Mouse (Mus musculus): Measurements from ENCODE around the gene Dapk2. TPM values are rescaled to one million over a fixed set of nuclear protein-coding genes. Genes with fewer than 3 reads are reported as not detected.
A peak's percentile ranks its signal among the peaks of the same experiment; 100 is the strongest.

Dapk2 gene
- polyA plus RNA-seq, 1 experiment from 2014 or later, result 5.3 TPM

DNA sequence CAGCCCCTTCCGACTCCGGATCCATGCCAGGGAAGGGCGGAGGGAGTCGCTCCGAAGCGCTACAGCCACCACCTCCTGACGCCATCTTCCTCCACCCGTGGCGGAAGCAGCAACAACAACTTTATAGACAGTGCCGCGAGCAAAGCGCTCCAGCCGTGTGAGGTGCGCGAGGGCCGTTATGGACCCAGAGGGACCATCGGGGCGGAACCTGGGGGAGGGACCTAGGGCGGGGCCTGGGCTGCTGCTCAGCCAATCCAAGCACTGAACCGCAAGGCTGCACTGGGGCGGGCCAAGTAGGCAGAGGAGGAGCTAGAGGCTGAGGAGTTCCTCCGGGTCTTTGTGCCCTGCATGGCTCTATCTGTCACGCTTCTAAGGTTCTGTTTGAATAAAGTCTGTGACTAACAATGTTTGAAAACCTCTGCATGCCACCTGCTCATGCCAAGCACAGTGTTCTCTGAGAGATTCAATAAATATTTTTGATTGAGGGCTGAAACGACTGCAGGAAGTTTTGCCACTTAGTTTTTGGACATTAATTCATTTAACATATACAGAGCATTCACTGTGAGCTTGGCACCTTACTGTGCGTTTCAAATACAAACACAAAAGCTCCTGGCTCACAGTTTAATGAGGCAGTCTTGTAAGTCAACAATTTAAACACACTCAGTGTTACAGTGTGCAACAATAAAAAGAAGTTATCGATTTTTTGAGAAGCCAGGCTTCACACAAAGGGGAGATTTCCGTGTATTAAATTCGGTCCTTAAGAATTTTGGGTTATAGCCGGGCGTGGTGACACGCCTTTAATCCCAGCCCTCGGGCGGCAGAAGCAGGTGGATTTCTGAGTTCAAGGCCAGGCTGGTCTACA, 33.1 kb upstream of the Dapk2 start:
- Histone ChIP-seq H3K4me1 (peaks cover 44% of the 10 kb centered on the region), H3K9me3 (no peaks in the 10 kb centered on the region), H3K4me3 (peak overlapping the region; percentile 86), H3K27me3 (replicated peaks; ENCODE audit: low read depth, poor library complexity, severe bottlenecking) (no peaks in the 10 kb centered on the region), H3K36me3 (replicated peaks) (peaks cover 10% of the 10 kb centered on the region), H3K27ac (replicated peaks) (peak overlapping the region; percentile 92)
- WGBS, result 19% methylated on average over 33 of the region's 33 CpGs
- DNase-seq (ENCODE audit: low spot score), result peak; percentile 99

DNA sequence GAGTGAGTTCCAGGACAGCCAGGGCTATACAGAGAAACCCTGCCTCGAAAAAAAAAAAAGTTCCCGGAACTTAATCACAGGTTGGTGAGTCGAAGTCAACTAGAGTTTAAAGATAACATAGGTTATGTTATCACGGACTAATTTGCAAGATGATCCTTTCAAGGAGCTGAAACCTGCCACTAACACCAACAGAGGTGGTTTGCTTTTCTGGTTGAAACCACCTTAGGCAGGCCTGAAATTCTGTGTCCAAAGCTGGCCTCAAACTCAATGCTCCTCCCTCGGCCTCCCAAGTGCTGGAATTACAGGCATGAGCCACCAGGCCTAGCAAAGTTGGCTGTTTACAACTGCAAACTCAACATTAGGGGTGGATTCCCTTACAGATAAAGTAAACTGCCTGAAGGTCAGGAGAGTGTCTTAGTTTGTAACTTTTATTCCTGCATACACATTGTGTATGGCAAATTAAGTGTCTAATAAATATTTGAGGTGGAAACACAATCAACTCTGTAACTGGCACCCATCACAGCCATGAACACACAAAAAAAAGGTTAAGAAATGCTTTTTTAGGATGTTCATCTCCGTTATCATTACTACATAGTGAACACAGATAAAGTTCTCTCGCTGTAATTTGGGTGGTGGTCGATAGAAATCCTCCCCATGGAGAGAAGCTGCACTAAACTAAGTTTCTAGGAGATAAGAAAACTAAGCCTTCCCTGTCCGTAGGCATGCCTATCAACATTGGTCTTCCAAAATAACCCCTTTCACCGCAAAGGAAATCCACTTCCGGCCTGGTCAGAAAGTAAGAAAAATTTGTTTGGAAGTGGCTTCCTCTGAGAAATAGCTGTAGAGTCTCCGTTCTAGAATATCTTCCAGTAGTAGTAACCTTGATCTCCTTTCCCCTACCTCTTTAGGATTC, 32.2 kb upstream of the Dapk2 start:
- no peaks in the 10 kb centered on the region for H3K9me3 ChIP-seq
- WGBS, result 58% methylated on average over 12 of the region's 12 CpGs
- H3K36me3 ChIP-seq (replicated peaks), result peaks cover 17% of the 10 kb centered on the region
- peak overlapping the region; percentile 92 for H3K27ac ChIP-seq (replicated peaks)
- H3K4me1 ChIP-seq, result peaks cover 44% of the 10 kb centered on the region
- no peak for DNase-seq (ENCODE audit: low spot score)
- H3K4me3 ChIP-seq, result peak overlapping the region; percentile 86
- no peaks in the 10 kb centered on the region for H3K27me3 ChIP-seq (replicated peaks; ENCODE audit: low read depth, poor library complexity, severe bottlenecking)

DNA sequence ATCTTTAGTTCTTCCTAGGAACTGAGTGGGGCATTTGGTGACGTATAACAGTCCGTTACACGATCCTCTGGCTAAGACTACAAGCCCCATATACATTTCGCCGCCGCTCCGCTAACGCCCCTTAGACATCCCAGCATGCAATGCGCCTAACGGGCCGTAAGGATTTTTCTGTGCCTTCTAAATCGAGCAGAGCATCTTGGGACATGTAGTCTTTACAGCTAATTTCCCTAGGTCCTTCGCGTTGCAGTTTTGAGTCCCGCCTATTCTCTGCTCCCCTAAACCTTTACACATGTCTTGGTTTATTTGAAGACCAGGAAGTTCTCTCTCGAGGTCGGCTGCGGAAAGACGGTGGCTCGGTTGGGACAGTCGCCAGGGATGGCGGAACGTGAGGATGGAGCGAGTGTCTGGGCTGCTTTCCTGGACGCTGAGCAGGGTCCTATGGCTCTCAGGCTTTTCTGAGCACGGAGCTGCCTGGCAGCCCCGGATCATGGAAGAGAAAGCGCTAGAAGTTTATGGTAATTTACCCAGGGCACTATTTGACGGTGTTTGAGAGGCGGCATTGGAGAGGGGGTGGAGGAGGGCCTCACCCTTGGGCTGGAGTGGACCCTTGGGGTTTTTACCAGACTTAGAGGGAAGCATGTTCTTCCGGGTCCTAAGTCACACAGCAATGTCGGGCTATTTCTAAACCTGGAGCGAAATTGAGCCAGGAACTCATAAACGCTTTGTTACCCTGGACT, 31.4 kb upstream of the Dapk2 start, which contains the start of the genes Snx1 and Ciao2a:
Gene Snx1, minus strand, starts transcription at position 132 of the 737 bp plus-strand sequence.
Gene Ciao2a, plus strand, starts transcription at position 156 of the 737 bp plus-strand sequence.
- peaks cover 44% of the 10 kb centered on the region for H3K4me1 ChIP-seq
- H3K27me3 ChIP-seq (replicated peaks; ENCODE audit: low read depth, poor library complexity, severe bottlenecking), result no peaks in the 10 kb centered on the region
- H3K4me3 ChIP-seq, result peak within 1 kb of the TSS; percentile 86
- peak; percentile 91 for DNase-seq (ENCODE audit: low spot score)
- no peaks in the 10 kb centered on the region for H3K9me3 ChIP-seq
- peak within 1 kb of the TSS; percentile 92 for H3K27ac ChIP-seq (replicated peaks)
- peaks cover 17% of the 10 kb centered on the region for H3K36me3 ChIP-seq (replicated peaks)
- WGBS, result 2% methylated on average over 34 of the region's 34 CpGs

DNA sequence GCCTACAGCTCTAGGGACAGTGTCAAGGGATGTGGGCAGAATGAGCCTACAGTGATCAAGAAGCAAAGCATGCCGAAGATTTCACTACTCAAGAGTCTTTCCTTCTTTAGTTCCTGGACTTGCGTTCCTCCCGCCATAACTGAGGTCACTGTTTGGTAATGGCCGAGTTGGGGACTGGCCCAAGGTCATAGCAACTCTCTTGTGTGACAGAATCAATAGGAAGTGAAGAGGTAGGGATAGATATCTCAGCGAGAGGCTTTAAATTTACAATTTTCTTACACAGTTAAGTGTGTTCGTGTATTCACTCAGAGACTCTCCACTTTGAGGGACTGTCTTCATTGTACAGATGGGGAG, 30.9 kb upstream of the Dapk2 start:
- peak; percentile 16 for DNase-seq (ENCODE audit: low spot score)
- peak overlapping the region; percentile 92 for H3K27ac ChIP-seq (replicated peaks)
- 54% methylated on average over 6 of the region's 6 CpGs for WGBS
- no peaks in the 10 kb centered on the region for H3K9me3 ChIP-seq
- H3K4me1 ChIP-seq, result peaks cover 44% of the 10 kb centered on the region
- peak overlapping the region; percentile 86 for H3K4me3 ChIP-seq
- peaks cover 18% of the 10 kb centered on the region for H3K36me3 ChIP-seq (replicated peaks)
- H3K27me3 ChIP-seq (replicated peaks; ENCODE audit: low read depth, poor library complexity, severe bottlenecking), result no peaks in the 10 kb centered on the region

DNA sequence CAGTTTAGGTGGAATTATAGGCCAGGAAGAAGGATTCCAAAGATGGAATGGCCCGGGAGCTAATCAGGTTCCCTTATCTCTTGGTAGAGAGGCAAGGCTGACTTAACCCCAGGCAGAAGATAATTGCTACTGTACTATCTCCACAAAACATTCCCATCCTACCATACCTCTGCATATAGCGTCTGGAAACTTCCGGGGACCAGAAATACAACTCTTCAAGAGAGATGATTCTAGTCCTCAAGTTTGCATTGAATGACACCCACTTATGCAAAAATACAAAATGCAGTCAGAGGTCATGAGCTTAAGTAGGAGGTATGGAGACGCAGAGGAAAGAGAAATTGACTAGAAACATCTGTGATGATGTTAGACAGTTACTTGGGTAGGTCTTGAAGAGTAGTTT, 30.1 kb upstream of the Dapk2 start:
- Histone ChIP-seq H3K27ac (replicated peaks) (no peak overlapping the region), H3K9me3 (no peaks in the 10 kb centered on the region)

DNA sequence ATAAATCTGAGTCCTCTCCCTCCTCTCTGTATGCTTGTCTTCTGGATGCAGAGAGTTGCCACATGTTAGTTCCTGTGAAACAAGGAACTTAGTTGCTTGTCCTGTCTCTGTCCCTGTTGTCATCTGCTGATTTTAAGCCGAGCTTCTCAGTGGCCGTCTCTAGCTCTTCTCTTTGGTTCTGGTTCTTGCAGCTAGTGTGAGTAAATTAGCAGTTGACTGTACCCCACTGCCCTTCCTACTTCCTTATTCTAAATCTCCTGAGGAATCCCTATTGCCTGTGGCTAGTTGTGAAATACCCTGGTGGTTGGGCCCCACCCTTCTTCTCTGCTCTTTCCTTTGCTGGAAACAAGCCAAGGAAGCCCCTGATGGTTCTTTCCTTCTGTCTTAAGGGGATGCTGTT, 26.6 kb upstream of the Dapk2 start:
- DNase-seq (ENCODE audit: low spot score), result no peak
- H3K4me3 ChIP-seq, result no peak overlapping the region
- H3K27ac ChIP-seq (replicated peaks), result no peak overlapping the region
- H3K9me3 ChIP-seq, result no peaks in the 10 kb centered on the region
- peaks cover 16% of the 10 kb centered on the region for H3K4me1 ChIP-seq
- H3K27me3 ChIP-seq (replicated peaks; ENCODE audit: low read depth, poor library complexity, severe bottlenecking), result no peaks in the 10 kb centered on the region
- WGBS, result 95% methylated on average over 2 of the region's 2 CpGs
- H3K36me3 ChIP-seq (replicated peaks), result peaks cover 54% of the 10 kb centered on the region

More for the DNA sequence above, 30.1 kb upstream of the Dapk2 start:
- WGBS, result 92% methylated on average over 4 of the region's 4 CpGs
- Histone ChIP-seq H3K27me3 (replicated peaks; ENCODE audit: low read depth, poor library complexity, severe bottlenecking) (no peaks in the 10 kb centered on the region), H3K36me3 (replicated peaks) (peaks cover 20% of the 10 kb centered on the region), H3K4me3 (peak overlapping the region; percentile 86), H3K4me1 (peaks cover 43% of the 10 kb centered on the region)
- no peak for DNase-seq (ENCODE audit: low spot score)

DNA sequence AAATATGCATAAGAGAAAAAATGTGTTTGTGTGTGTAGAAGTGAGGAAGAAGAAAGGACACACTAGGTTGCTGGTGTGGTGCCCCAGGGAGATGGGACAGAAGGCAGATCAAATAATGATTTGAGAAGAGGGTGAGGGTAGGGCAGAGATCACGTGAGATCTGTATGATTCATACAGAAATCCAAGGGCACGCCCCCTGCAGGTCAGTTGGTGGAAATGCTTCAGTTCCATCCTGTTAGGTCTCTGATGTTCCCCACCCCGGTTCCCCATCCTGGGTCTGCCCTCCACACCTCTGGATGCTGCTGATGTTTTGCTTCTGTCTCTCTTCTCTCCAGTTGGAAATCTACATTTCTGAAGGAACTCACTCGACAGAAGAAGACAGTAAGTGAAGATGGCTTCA, 22.1 kb upstream of the Dapk2 start:
- Histone ChIP-seq H3K27ac (replicated peaks) (no peak overlapping the region), H3K9me3 (no peaks in the 10 kb centered on the region), H3K36me3 (replicated peaks) (peaks cover 90% of the 10 kb centered on the region), H3K27me3 (replicated peaks; ENCODE audit: low read depth, poor library complexity, severe bottlenecking) (no peaks in the 10 kb centered on the region), H3K4me3 (no peak overlapping the region), H3K4me1 (no peaks in the 10 kb centered on the region)
- WGBS, result 51% methylated on average over 4 of the region's 4 CpGs
- DNase-seq (ENCODE audit: low spot score), result no peak

DNA sequence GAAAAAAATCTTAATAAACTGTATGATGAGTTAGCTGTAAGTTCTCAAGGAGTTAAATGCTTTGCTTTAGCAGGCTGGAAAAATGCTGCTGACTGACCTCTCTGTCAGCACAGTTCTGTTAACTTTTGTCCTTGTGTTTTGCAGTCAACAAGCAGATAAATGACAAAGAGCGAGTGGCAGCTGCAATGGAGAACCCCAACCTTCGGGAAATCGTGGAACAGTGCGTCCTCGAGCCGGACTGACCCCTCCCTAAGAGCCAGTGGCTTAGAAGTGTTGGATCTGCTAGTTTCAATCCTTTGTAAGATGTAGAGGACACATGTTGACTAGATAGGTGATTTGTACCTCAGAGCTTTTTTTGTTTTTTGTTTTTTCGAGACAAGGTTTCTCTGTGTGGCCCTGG, 19.8 kb upstream of the Dapk2 start:
- WGBS, result 95% methylated on average over 7 of the region's 7 CpGs
- Histone ChIP-seq H3K27ac (replicated peaks) (no peak overlapping the region), H3K4me1 (no peaks in the 10 kb centered on the region), H3K4me3 (no peak overlapping the region), H3K36me3 (replicated peaks) (peaks cover 77% of the 10 kb centered on the region), H3K9me3 (no peaks in the 10 kb centered on the region), H3K27me3 (replicated peaks; ENCODE audit: low read depth, poor library complexity, severe bottlenecking) (no peaks in the 10 kb centered on the region)
- DNase-seq (ENCODE audit: low spot score), result no peak

DNA sequence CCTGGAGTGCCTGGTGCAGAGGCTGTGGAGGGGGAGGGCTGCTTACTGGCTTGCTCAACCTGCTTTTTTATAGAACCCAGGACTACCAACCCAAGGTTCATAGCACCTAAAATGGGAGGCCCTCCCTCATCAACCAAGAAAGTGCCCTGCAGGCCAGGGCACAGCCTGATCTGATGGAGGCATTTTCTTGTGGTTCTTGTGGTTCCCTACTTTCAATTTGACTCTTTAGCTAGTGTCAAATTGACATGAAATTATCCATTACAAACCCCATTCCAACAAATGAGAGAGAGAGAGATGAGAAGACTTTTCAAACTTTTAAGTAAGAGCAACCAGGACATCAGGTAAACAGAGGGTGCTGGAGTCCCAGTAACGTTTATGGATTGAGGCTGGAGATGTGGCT, 15.8 kb upstream of the Dapk2 start:
- Histone ChIP-seq H3K27ac (replicated peaks) (no peak overlapping the region), H3K9me3 (no peaks in the 10 kb centered on the region), H3K36me3 (replicated peaks) (peaks cover 39% of the 10 kb centered on the region), H3K27me3 (replicated peaks; ENCODE audit: low read depth, poor library complexity, severe bottlenecking) (no peaks in the 10 kb centered on the region), H3K4me1 (no peaks in the 10 kb centered on the region), H3K4me3 (no peak overlapping the region)
- no peak for DNase-seq (ENCODE audit: low spot score)
- WGBS, result 90% methylated on average over 1 of the region's 1 CpGs

DNA sequence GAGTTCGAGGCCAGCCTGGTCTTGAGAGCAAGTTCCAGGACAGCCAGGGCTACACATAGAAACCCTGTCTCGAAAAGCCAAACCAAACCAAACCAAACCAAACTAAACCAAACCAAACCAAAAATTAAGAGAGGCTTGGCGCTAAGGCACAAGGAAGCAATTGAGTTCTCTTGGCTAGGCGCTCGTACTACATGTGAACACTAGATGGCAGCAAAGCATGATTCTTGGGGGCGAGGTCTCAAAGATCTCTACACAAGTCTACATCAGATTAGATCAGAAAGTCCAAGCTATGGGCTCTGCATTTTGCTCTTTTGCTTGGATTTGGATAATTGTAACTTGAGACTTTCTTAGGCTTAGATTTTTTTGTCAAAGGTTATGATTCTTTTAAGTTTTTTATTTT, 13.8 kb upstream of the Dapk2 start:
- H3K36me3 ChIP-seq (replicated peaks), result peaks cover 19% of the 10 kb centered on the region
- H3K9me3 ChIP-seq, result no peaks in the 10 kb centered on the region
- DNase-seq (ENCODE audit: low spot score), result peak; percentile 74
- H3K4me3 ChIP-seq, result no peak overlapping the region
- no peaks in the 10 kb centered on the region for H3K27me3 ChIP-seq (replicated peaks; ENCODE audit: low read depth, poor library complexity, severe bottlenecking)
- WGBS, result 8% methylated on average over 6 of the region's 6 CpGs
- no peaks in the 10 kb centered on the region for H3K4me1 ChIP-seq
- H3K27ac ChIP-seq (replicated peaks), result no peak overlapping the region

DNA sequence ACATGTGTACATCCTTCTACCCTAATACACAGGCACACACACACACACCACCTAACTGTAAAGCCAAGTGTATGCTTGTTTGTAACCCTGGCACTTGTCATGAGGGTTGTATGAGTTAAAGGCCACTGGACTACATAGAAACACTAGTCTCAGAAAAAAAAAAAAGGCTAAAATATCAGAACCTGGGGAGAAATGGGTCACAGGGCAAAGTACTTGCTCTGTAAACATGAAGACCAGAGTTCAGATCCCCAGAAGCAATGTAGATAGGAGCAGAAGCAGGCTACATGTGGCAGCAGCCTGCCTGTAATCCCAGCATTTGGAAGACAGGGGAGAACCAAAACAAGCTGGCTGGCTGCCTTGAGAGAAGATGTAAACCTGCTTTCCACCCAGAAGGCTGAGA, 11.9 kb upstream of the Dapk2 start:
- 0 out of 2 replicates have a peak, but pooled peaks cover 7% of the 10 kb centered on the region for H3K27me3 ChIP-seq (replicated peaks; ENCODE audit: low read depth, poor library complexity, severe bottlenecking)
- H3K4me1 ChIP-seq, result no peaks in the 10 kb centered on the region
- no peak for DNase-seq (ENCODE audit: low spot score)
- H3K4me3 ChIP-seq, result no peak overlapping the region
- peaks cover 2% of the 10 kb centered on the region; the same call in 1 of the 2 replicates for H3K36me3 ChIP-seq (replicated peaks)
- no peak overlapping the region for H3K27ac ChIP-seq (replicated peaks)
- H3K9me3 ChIP-seq, result no peaks in the 10 kb centered on the region

DNA sequence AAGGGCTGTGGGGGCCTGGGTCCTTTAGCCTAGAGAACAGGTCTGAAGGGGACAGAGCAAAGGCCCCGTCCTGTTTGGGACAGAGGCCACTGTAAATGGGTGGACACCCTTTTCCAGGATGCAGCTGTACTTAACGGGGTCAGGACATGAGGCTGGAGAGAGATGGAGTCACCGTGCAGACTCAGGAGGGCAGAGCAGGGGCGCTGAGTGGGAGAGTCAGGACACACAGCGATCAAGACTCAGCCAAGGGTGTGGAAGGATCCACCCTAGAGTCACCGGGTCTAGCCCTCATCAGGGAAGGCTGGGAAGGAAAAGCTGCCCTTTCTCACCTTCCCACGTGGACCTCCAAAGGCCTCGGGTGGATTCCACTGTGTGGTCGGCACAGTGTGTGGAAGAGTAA, 6.0 kb upstream of the Dapk2 start:
- Histone ChIP-seq H3K4me3 (no peak overlapping the region), H3K4me1 (peaks cover 17% of the 10 kb centered on the region; the same call in 1 of the 2 replicates), H3K36me3 (replicated peaks) (no peaks in the 10 kb centered on the region), H3K9me3 (no peaks in the 10 kb centered on the region), H3K27me3 (replicated peaks; ENCODE audit: low read depth, poor library complexity, severe bottlenecking) (peaks cover 35% of the 10 kb centered on the region), H3K27ac (replicated peaks) (no peak overlapping the region)
- DNase-seq (ENCODE audit: low spot score), result no peak
- WGBS, result 65% methylated on average over 9 of the region's 9 CpGs

All from embryonic facial prominence, embryonic 10.5 days (tissue).